Mouse (Mus musculus): ENCODE results near the gene Kncn. TPM values are rescaled to one million over a fixed set of nuclear protein-coding genes. Genes with fewer than 3 reads are reported as not detected.

The Kncn gene
- polyA plus RNA-seq, 1 experiment from 2014 or later, result 0.45 TPM

DNA sequence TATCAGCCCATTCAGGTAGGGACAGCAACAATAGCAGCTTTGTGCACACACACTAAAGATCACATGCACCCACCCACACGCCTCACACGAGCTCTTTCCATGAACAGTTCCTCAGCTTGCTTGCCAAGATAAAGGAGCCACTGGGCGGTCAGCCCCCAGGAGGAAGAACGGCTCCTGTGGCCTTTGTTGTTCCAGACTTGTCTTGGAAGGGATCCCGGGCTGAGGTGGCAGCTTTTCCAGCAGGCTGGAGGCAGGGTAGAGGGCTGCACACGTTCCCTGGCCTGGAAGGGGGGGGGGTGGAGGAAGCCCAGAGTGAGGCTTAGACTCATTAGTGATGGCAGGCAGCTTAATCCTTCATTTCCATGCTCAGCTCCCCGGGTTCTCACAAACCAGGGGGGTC, 24.4 kb downstream of the Kncn start:
- H3K4me3 ChIP-seq (ENCODE audit: low read length), result no peak overlapping the region
- no peak overlapping the region for H3K27ac ChIP-seq (ENCODE audit: low read depth, low read length)
- peaks cover 24% of the 10 kb centered on the region for H3K27me3 ChIP-seq (replicated peaks; ENCODE audit: control insufficient read depth, insufficient read depth, low read length)
- ATAC-seq, result peak; percentile 76
- no peak overlapping the region for H3K4me2 ChIP-seq (ENCODE audit: low read length)
- H3K4me1 ChIP-seq (ENCODE audit: control insufficient read depth, insufficient read depth, low read depth, low read length), result peaks cover 6% of the 10 kb centered on the region
- WGBS, result 17% methylated on average over 7 of the region's 7 CpGs
- H3K36me3 ChIP-seq (ENCODE audit: control insufficient read depth, insufficient read depth, low read length), result no peaks in the 10 kb centered on the region
- H3K9ac ChIP-seq (ENCODE audit: low read depth, low read length), result no peak overlapping the region
- no peaks in the 10 kb centered on the region for H3K9me3 ChIP-seq (ENCODE audit: control insufficient read depth, low read length)

DNA sequence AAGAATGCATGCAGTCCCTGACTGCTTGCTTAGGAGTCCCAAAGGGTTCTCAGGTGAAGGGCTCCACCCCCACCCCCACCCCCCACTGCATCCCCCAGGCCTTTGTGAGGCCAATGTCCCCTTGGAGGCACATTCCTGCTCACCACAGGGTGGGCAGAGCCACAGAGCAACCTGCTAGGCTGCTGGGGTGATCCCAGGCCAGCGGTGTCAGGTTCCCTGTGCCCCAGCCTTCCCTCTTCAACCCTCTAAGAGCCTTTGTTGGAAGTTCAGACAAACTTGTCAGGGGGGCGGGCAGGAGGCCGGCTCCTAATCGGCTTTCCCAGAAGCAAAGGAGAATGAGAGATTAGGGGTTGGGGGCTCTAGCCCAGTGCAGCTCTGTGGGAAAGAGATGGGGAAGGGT, 27.4 kb downstream of the Kncn start:
- H3K36me3 ChIP-seq (ENCODE audit: control insufficient read depth, insufficient read depth, low read length), result no peaks in the 10 kb centered on the region
- H3K4me3 ChIP-seq (ENCODE audit: low read length), result no peak overlapping the region
- peaks cover 21% of the 10 kb centered on the region for H3K27me3 ChIP-seq (replicated peaks; ENCODE audit: control insufficient read depth, insufficient read depth, low read length)
- WGBS, result 2% methylated on average over 4 of the region's 4 CpGs
- H3K9me3 ChIP-seq (ENCODE audit: control insufficient read depth, low read length), result no peaks in the 10 kb centered on the region
- no peak for ATAC-seq
- H3K4me2 ChIP-seq (ENCODE audit: low read length), result no peak overlapping the region
- H3K4me1 ChIP-seq (ENCODE audit: control insufficient read depth, insufficient read depth, low read depth, low read length), result no peaks in the 10 kb centered on the region; the same call in none of the 2 replicates
- no peak overlapping the region for H3K27ac ChIP-seq (ENCODE audit: low read depth, low read length)
- no peak overlapping the region for H3K9ac ChIP-seq (ENCODE audit: low read depth, low read length)

DNA sequence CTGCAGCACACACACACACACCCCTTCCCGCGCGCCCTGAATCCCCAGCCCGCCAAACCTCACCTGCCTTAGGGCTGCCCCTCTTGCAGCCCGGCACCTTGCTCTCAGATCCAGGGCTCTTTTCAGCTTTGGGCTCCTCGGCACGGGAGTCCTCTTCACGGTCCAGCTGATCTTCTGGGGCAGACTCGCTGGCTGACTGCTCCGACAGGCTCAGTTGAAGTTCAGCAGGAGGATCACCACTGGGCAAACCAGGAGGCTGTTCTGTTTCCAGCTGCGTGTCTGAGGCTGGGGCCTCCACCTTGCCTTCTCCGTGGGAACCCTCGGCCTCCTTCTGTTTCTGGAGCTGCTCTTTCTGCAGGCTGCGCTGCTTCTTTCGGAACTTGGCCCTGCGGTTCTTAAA, 35.7 kb downstream of the Kncn start:
- no peaks in the 10 kb centered on the region for H3K9me3 ChIP-seq (ENCODE audit: control insufficient read depth, low read length)
- no peak for ATAC-seq
- H3K36me3 ChIP-seq (ENCODE audit: control insufficient read depth, insufficient read depth, low read length), result no peaks in the 10 kb centered on the region
- no peak overlapping the region for H3K4me2 ChIP-seq (ENCODE audit: low read length)
- H3K4me3 ChIP-seq (ENCODE audit: low read length), result no peak overlapping the region
- H3K4me1 ChIP-seq (ENCODE audit: control insufficient read depth, insufficient read depth, low read depth, low read length), result no peaks in the 10 kb centered on the region
- WGBS, result 75% methylated on average over 16 of the region's 16 CpGs
- H3K27ac ChIP-seq (ENCODE audit: low read depth, low read length), result no peak overlapping the region
- no peak overlapping the region for H3K9ac ChIP-seq (ENCODE audit: low read depth, low read length)
- peaks cover 12% of the 10 kb centered on the region; the same call in 1 of the 2 replicates for H3K27me3 ChIP-seq (replicated peaks; ENCODE audit: control insufficient read depth, insufficient read depth, low read length)

DNA sequence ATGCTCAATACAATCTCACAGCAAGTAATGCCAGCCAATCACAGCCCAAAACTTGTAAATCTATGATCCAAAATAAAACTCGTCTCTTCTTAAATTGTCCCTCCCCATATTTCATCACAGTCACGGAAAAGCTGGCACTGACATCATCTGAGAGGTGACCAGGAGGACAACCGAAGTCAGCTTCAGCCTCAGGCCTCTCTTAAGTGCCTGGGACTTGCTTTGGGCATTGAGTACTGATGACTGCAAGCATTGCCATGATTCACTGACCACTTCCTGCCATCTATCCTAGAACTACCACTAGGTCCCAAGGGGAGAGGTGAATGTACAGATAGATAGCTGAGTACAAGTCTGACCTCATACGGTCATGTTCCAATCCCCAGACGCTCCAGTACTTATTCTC, 38.5 kb downstream of the Kncn start:
- Histone ChIP-seq H3K27ac (ENCODE audit: low read depth, low read length) (no peak overlapping the region), H3K27me3 (replicated peaks; ENCODE audit: control insufficient read depth, insufficient read depth, low read length) (peaks cover 6% of the 10 kb centered on the region; the same call in 1 of the 2 replicates), H3K4me1 (ENCODE audit: control insufficient read depth, insufficient read depth, low read depth, low read length) (no peaks in the 10 kb centered on the region), H3K9ac (ENCODE audit: low read depth, low read length) (no peak overlapping the region), H3K4me2 (ENCODE audit: low read length) (no peak overlapping the region), H3K36me3 (ENCODE audit: control insufficient read depth, insufficient read depth, low read length) (no peaks in the 10 kb centered on the region), H3K9me3 (ENCODE audit: control insufficient read depth, low read length) (no peaks in the 10 kb centered on the region), H3K4me3 (ENCODE audit: low read length) (no peak overlapping the region)
- WGBS, result 90% methylated on average over 5 of the region's 5 CpGs
- ATAC-seq, result no peak

DNA sequence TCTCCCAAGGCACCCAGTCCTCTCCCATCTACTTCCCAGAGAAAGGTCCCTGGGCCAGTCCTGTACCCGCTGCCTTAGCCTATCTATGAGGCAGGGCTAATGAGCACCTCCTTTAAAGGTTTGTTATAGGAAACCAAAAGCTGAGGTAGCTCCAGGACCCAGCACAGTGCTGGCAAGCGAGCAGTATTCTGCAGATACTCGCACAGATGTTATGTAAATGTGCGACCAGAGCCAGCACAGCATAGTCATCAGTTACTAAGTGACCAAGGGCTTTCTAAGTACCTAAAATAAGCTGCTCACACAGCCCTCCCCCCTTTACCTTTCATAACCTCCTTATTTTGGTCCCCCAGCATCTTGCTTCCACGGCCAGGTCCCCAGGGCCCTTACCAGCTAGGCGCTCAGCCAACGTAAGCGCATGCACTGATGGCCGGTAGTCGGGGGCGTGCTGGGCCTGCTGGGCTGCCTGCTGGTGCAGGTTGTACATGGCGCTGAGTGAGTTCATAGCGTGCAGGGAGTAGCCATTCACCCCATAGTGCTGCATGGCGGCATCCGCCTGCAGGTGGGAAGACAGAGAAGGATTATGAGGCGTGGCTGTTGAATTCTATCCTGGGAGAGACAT, 39.2 kb downstream of the Kncn start:
- 69% methylated on average over 16 of the region's 16 CpGs for WGBS
- no peaks in the 10 kb centered on the region for H3K9me3 ChIP-seq (ENCODE audit: control insufficient read depth, low read length)
- no peak overlapping the region for H3K27ac ChIP-seq (ENCODE audit: low read depth, low read length)
- ATAC-seq, result peak; percentile 60; the same call in 1 of the 2 replicates
- no peak overlapping the region for H3K9ac ChIP-seq (ENCODE audit: low read depth, low read length)
- no peaks in the 10 kb centered on the region for H3K36me3 ChIP-seq (ENCODE audit: control insufficient read depth, insufficient read depth, low read length)
- H3K4me1 ChIP-seq (ENCODE audit: control insufficient read depth, insufficient read depth, low read depth, low read length), result no peaks in the 10 kb centered on the region
- no peak overlapping the region for H3K4me3 ChIP-seq (ENCODE audit: low read length)
- H3K27me3 ChIP-seq (replicated peaks; ENCODE audit: control insufficient read depth, insufficient read depth, low read length), result peaks cover 5% of the 10 kb centered on the region; the same call in 1 of the 2 replicates
- H3K4me2 ChIP-seq (ENCODE audit: low read length), result no peak overlapping the region

DNA sequence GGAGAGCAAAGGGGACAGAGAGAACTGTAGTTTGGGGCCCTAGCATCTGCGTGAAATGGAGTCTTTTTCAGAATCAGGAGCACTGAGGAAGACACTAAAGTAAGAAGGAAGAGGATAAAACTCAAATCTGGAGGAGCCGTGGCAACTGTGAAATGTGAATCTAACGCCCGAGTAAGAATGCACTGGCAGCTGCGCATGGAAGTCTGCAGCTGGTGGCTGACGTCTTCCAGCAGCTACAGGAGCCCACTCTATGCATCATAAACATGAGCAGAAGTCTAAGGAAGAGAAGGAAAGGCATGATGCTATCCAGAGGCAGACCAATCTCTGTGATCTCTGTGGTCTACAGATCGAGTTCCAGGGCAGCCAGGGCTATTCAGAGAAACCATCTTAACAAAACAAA, 43.4 kb downstream of the Kncn start:
- Histone ChIP-seq H3K9me3 (ENCODE audit: control insufficient read depth, low read length) (no peaks in the 10 kb centered on the region), H3K4me3 (ENCODE audit: low read length) (no peak overlapping the region), H3K9ac (ENCODE audit: low read depth, low read length) (no peak overlapping the region), H3K4me2 (ENCODE audit: low read length) (no peak overlapping the region), H3K27me3 (replicated peaks; ENCODE audit: control insufficient read depth, insufficient read depth, low read length) (peaks cover 17% of the 10 kb centered on the region), H3K36me3 (ENCODE audit: control insufficient read depth, insufficient read depth, low read length) (no peaks in the 10 kb centered on the region), H3K4me1 (ENCODE audit: control insufficient read depth, insufficient read depth, low read depth, low read length) (no peaks in the 10 kb centered on the region), H3K27ac (ENCODE audit: low read depth, low read length) (no peak overlapping the region)
- 70% methylated on average over 7 of the region's 7 CpGs for WGBS
- no peak for ATAC-seq

DNA sequence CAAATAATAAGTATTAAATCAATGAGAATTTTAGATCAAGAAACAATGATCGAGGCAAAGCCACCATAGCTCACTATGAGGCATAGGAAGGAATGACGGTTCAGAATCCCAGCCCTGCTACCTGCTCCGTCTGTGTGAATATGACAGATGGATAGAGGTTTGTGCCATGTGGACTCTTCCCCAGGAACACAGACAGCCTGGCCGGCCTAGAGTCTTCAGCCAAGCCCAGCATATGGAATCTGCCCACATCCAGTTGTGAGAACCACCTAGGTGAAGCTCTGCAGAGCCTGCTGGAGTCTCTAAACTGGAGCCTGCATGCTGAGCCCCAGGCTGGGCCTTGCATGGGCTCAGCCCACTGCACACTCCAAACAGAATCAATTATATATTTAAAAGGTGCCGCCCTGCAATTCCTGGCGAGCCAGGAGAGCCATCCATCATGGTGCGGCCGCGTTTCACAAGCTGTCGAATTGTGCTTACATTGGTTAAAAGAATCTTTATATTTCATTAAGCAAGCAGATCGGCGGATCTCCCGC, 47.4 kb downstream of the Kncn start:
- Histone ChIP-seq H3K4me3 (ENCODE audit: low read length) (no peak overlapping the region), H3K27ac (ENCODE audit: low read depth, low read length) (no peak overlapping the region), H3K36me3 (ENCODE audit: control insufficient read depth, insufficient read depth, low read length) (no peaks in the 10 kb centered on the region), H3K4me1 (ENCODE audit: control insufficient read depth, insufficient read depth, low read depth, low read length) (peaks cover 7% of the 10 kb centered on the region), H3K9ac (ENCODE audit: low read depth, low read length) (no peak overlapping the region), H3K9me3 (ENCODE audit: control insufficient read depth, low read length) (no peaks in the 10 kb centered on the region), H3K27me3 (replicated peaks; ENCODE audit: control insufficient read depth, insufficient read depth, low read length) (peaks cover 46% of the 10 kb centered on the region), H3K4me2 (ENCODE audit: low read length) (no peak overlapping the region)
- 43% methylated on average over 13 of the region's 13 CpGs for WGBS
- peak; percentile 68 for ATAC-seq

DNA sequence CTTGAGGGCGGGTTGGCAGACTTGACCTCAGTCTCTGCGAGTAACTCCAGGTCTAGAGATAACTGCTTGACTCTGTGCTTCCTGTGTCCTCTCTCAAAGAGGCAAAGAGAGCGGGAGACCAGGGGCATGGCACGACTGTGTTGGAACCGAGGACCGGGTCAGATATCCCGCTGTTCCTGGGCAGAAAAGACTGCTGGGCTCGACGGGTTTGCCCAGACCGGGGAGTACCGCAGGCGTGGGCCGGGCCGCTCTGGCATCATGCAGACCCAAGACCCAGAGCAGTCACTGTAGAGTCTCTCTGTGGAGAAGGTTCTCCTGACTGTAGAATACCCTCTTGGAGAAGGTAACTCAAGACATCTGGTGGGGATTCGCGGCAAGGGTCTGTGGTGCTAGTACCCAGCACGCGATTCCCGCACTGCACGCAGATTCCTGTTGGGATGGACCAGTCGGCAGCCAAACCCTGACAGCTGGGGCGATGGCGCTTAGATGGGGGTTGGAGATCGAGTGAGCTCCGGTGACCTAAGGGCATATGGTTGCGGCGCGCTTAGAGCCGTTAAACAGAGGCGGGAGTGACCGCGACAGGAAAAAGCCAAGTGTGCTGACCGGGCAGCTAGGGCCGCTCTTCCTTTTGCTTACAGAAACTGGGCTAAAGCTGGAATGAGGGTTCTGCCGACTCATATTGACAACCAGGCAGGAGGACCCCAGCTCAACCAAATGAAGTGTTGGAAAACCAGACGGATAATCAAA, 51.8 kb downstream of the Kncn start:
- H3K27me3 ChIP-seq (replicated peaks; ENCODE audit: control insufficient read depth, insufficient read depth, low read length), result peaks cover 57% of the 10 kb centered on the region

DNA sequence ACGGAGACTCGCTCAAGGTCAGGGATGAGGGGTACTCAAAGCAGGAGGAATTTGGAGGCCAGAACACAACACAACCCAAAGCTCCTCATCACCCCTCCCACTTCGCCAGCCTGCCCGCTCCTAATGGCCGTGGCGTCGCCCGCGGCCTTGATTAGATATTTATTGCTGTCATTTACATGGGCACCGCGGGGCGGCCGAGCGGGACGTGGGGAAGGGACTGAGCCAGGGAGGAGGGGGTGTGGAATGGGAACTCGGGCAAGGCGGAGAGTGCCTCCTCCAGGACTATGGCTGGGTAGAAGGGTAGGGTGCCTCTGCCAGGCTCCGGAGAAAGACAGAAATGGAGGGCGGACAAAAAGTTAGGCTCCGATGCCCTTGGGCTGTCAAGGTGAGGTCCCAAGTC, 52.4 kb downstream of the Kncn start:
- ATAC-seq, result peak; percentile 21; the same call in 1 of the 2 replicates
- no peaks in the 10 kb centered on the region for H3K36me3 ChIP-seq (ENCODE audit: control insufficient read depth, insufficient read depth, low read length)
- H3K4me3 ChIP-seq (ENCODE audit: low read length), result peak overlapping the region; percentile 1; the same call in 1 of the 2 replicates
- peaks cover 61% of the 10 kb centered on the region for H3K27me3 ChIP-seq (replicated peaks; ENCODE audit: control insufficient read depth, insufficient read depth, low read length)
- H3K4me1 ChIP-seq (ENCODE audit: control insufficient read depth, insufficient read depth, low read depth, low read length), result peaks cover 17% of the 10 kb centered on the region
- 0% methylated on average over 20 of the region's 20 CpGs for WGBS
- peak overlapping the region; percentile 23 for H3K4me2 ChIP-seq (ENCODE audit: low read length)
- no peak overlapping the region for H3K27ac ChIP-seq (ENCODE audit: low read depth, low read length)
- H3K9me3 ChIP-seq (ENCODE audit: control insufficient read depth, low read length), result no peaks in the 10 kb centered on the region
- no peak overlapping the region for H3K9ac ChIP-seq (ENCODE audit: low read depth, low read length)

More for the DNA sequence above, 51.8 kb downstream of the Kncn start:
- Histone ChIP-seq H3K9ac (ENCODE audit: low read depth, low read length) (no peak overlapping the region), H3K4me3 (ENCODE audit: low read length) (no peak overlapping the region), H3K4me2 (ENCODE audit: low read length) (peak overlapping the region; percentile 23), H3K27ac (ENCODE audit: low read depth, low read length) (no peak overlapping the region), H3K4me1 (ENCODE audit: control insufficient read depth, insufficient read depth, low read depth, low read length) (peaks cover 17% of the 10 kb centered on the region), H3K36me3 (ENCODE audit: control insufficient read depth, insufficient read depth, low read length) (no peaks in the 10 kb centered on the region), H3K9me3 (ENCODE audit: control insufficient read depth, low read length) (no peaks in the 10 kb centered on the region)
- WGBS, result under 1% methylated on average over 36 of the region's 36 CpGs
- ATAC-seq, result no peak

All from hindbrain, embryonic 16.5 days (tissue).